Mouse (Mus musculus) inflammation-experienced regulatory T-cells, adult 6 months (primary cell): ENCODE data around the gene Cdk15. TPM values are rescaled to one million over a fixed set of nuclear protein-coding genes. Genes with fewer than 3 reads are reported as not detected.

Experiments used
- ATAC-seq: one replicate; pipeline ENCODE4 v1.8.0; 2017
- polyA plus RNA-seq, 3 experiments: library from polyadenylated mRNA; unstranded; fragments of 100-300 nt; shearing (Covaris generic); gene quantifications; one replicate each; pipeline ENCODE4 v1.2.1; 2017

Cdk15 gene
- polyA plus RNA-seq, 3 experiments from 2014 or later: not detected

- no peak for ATAC-seq
Measured at GRCm38 (mm10) chr1:59332737-59333385, 76.2 kb downstream of the Cdk15 start.

- ATAC-seq: no peak
Measured at GRCm38 (mm10) chr1:59333386-59333759, 76.7 kb downstream of the Cdk15 start.

GRCm38 (mm10) chr1:59333860-59334561, 77.3 kb downstream of the Cdk15 start:
- ATAC-seq: no peak

GRCm38 (mm10) chr1:59334562-59334890, 77.8 kb downstream of the Cdk15 start:
- ATAC-seq: no peak

GRCm38 (mm10) chr1:59336256-59336655, 79.5 kb downstream of the Cdk15 start:
- no peak for ATAC-seq

- ATAC-seq: no peak
Measured at GRCm38 (mm10) chr1:59340814-59341588, 84.3 kb downstream of the Cdk15 start.

- ATAC-seq: no peak
Measured at GRCm38 (mm10) chr1:59341697-59342096, 85.0 kb downstream of the Cdk15 start.

- ATAC-seq: no peak
Measured at GRCm38 (mm10) chr1:59342146-59342545, 85.4 kb downstream of the Cdk15 start.

- ATAC-seq: no peak
Measured at GRCm38 (mm10) chr1:59352706-59353105, 96.0 kb downstream of the Cdk15 start.

- no peak for ATAC-seq
Measured at GRCm38 (mm10) chr1:59355440-59355839, 98.7 kb downstream of the Cdk15 start.

GRCm38 (mm10) chr1:59359136-59359535, 102.4 kb downstream of the Cdk15 start:
- ATAC-seq: no peak

- no peak for ATAC-seq
Measured at GRCm38 (mm10) chr1:59360834-59361233, 104.1 kb downstream of the Cdk15 start.

- no peak for ATAC-seq
Measured at GRCm38 (mm10) chr1:59361460-59361859, 104.8 kb downstream of the Cdk15 start.

- ATAC-seq: no peak
Measured at GRCm38 (mm10) chr1:59361966-59362365, 105.3 kb downstream of the Cdk15 start.

- ATAC-seq: no peak
Measured at GRCm38 (mm10) chr1:59364463-59365040, 107.8 kb downstream of the Cdk15 start.

GRCm38 (mm10) chr1:59367928-59368648, 111.4 kb downstream of the Cdk15 start:
- ATAC-seq: no peak

GRCm38 (mm10) chr1:59368649-59369319, 112.1 kb downstream of the Cdk15 start:
- no peak for ATAC-seq

- no peak for ATAC-seq
Measured at GRCm38 (mm10) chr1:59369320-59369685, 112.6 kb downstream of the Cdk15 start.

GRCm38 (mm10) chr1:59370355-59370950, 113.7 kb downstream of the Cdk15 start:
- no peak for ATAC-seq

- no peak for ATAC-seq
Measured at GRCm38 (mm10) chr1:59376021-59376548, 119.4 kb downstream of the Cdk15 start.

GRCm38 (mm10) chr1:59376557-59376956, 119.9 kb downstream of the Cdk15 start:
- ATAC-seq: no peak
